Mouse (Mus musculus): ENCODE data around the gene Pex5l. TPM values are rescaled to one million over a fixed set of nuclear protein-coding genes. Genes with fewer than 3 reads are reported as not detected.
A peak's percentile ranks its signal among the peaks of the same experiment; 100 is the strongest.

Pex5l gene
- polyA plus RNA-seq, 1 experiment from 2014 or later: 1.7 TPM

DNA sequence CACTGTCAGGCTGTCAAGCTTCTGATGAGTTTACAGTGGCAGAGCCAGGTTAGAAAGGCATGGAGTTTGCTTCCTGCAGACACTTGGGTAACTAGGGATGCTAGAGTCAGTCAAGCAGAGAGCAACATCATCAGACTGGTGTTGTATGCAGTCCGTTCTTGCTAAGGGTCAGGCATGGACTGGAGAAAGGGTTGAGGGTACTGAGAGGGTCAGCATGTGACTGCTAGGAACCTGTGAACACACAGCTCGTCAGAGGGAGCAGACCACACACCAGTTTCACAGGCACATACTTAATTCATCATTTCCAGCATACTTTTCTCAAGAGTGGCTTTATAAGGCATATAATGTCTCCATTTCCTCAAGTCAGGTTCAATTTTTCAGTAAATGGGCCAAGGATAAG is 53.6 kb downstream of the Pex5l start:
- Histone ChIP-seq H3K27ac (replicated peaks) (no peak overlapping the region), H3K27me3 (no peaks in the 10 kb centered on the region), H3K9ac (replicated peaks) (no peak overlapping the region), H3K9me3 (no peaks in the 10 kb centered on the region), H3K4me1 (peaks cover 9% of the 10 kb centered on the region), H3K4me3 (peak overlapping the region; percentile 25), H3K36me3 (no peaks in the 10 kb centered on the region), H3K4me2 (replicated peaks) (peak overlapping the region; percentile 52)
- ATAC-seq (replicated peaks): peak; percentile 56; the same call in 1 of the 2 replicates
- WGBS: 19% methylated on average over 2 of the region's 2 CpGs

DNA sequence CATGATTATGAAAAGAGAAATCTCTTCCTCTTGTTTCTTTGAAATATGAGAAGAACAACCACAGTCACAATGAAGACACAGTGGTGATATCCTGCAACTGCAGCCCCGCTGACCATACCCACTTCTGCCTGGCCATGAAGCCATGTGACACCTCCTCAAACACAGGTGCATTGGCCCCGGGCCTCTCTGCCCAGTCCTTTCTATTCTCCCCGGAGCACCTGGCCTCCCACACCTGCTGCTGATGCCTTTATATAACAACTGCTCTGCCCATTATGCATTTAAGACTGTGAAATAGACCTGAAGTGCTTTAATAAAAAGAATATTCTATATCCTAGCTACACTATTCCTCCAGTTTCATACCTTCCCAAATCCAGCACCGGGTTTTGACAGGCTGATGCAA is 54.8 kb downstream of the Pex5l start:
- WGBS: 77% methylated on average over 4 of the region's 4 CpGs
- H3K9me3 ChIP-seq: no peaks in the 10 kb centered on the region
- peaks cover 9% of the 10 kb centered on the region for H3K4me1 ChIP-seq
- H3K9ac ChIP-seq (replicated peaks): no peak overlapping the region
- no peaks in the 10 kb centered on the region for H3K36me3 ChIP-seq
- ATAC-seq (replicated peaks): no peak
- H3K27me3 ChIP-seq: no peaks in the 10 kb centered on the region
- H3K4me2 ChIP-seq (replicated peaks): no peak overlapping the region
- H3K27ac ChIP-seq (replicated peaks): no peak overlapping the region
- no peak overlapping the region for H3K4me3 ChIP-seq

DNA sequence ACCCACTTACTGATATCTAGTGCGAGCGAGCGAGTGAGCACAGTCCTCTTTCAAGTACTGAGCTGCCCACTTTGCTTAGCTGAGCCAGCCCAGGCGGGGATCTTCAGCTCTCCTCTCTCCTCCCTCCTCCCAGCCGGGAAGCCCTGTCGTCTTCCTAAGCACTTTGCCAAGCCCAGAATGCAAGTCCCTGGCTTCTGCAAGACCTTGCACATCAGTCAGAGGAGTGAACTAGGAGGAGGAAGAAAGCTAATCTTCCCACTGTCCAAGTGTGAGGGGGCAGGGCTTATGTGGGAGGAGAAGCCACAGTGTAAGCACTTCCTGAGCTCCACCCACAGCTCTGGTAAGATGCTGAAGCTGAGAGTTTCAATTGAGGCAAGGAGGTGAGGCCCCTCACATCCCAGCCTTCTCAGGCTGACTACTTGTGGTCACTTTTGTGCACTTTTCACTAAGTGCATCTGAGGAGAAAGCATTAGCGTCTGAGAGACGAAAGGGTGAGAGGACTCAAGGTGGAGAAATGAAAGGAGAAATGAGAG is 60.2 kb downstream of the Pex5l start:
- H3K27ac ChIP-seq (replicated peaks): no peak overlapping the region
- no peak overlapping the region for H3K4me3 ChIP-seq
- WGBS: 40% methylated on average over 8 of the region's 8 CpGs
- no peak overlapping the region for H3K9ac ChIP-seq (replicated peaks)
- no peaks in the 10 kb centered on the region for H3K9me3 ChIP-seq
- H3K4me1 ChIP-seq: no peaks in the 10 kb centered on the region; the same call in 1 of the 2 replicates
- no peak; the same call in 1 of the 2 replicates for ATAC-seq (replicated peaks)
- no peak overlapping the region for H3K4me2 ChIP-seq (replicated peaks)
- H3K27me3 ChIP-seq: no peaks in the 10 kb centered on the region
- H3K36me3 ChIP-seq: no peaks in the 10 kb centered on the region

DNA sequence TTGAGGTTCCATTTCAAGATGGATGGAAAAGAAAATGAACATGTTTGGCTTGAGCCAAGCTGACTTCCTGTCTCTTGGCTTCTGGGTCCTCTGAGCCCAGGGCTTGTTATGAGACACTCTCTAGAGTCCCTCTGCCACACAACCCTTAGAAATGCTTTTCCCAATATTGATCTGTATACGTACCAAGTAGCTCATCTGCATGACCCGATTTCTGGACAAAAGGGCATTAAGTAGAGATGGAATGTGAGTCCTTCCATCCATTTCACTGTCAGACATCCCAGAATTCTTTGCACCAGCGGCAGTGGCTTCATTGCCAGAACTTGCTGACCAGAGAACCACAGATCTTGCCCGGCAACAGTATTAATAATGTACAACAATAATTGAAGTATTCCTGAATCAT is 61.3 kb downstream of the Pex5l start:
- no peaks in the 10 kb centered on the region for H3K9me3 ChIP-seq
- no peaks in the 10 kb centered on the region for H3K27me3 ChIP-seq
- no peaks in the 10 kb centered on the region for H3K36me3 ChIP-seq
- WGBS: 82% methylated on average over 4 of the region's 4 CpGs
- no peak overlapping the region for H3K27ac ChIP-seq (replicated peaks)
- H3K9ac ChIP-seq (replicated peaks): no peak overlapping the region
- H3K4me2 ChIP-seq (replicated peaks): no peak overlapping the region
- no peak overlapping the region for H3K4me3 ChIP-seq
- no peak for ATAC-seq (replicated peaks)
- H3K4me1 ChIP-seq: no peaks in the 10 kb centered on the region; the same call in 1 of the 2 replicates

DNA sequence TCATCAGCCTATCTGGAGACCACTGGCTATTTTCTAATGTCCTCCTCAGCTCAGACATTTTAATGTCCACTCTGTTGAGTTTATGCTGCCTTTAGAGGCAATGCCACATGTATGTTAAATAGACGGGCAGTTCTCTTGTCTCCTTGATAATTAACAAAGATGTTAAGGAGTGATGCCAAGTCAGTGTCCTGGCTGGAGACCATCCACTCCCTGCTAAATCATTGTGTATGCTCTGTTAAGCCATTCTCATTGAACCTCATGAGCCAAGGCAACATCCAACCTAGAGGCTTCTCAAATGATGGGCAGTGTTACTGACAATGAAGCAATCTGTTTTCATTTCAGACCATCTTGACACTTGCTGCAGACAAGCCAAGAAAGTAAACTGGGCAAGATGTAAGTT is 63.4 kb downstream of the Pex5l start:
- Histone ChIP-seq H3K4me2 (replicated peaks) (no peak overlapping the region), H3K27ac (replicated peaks) (no peak overlapping the region), H3K9ac (replicated peaks) (no peak overlapping the region), H3K9me3 (no peaks in the 10 kb centered on the region), H3K4me1 (peaks cover 2% of the 10 kb centered on the region; the same call in 1 of the 2 replicates), H3K36me3 (no peaks in the 10 kb centered on the region), H3K4me3 (no peak overlapping the region), H3K27me3 (no peaks in the 10 kb centered on the region)
- ATAC-seq (replicated peaks): no peak
- WGBS: 69% methylated on average over 1 of the region's 1 CpGs

DNA sequence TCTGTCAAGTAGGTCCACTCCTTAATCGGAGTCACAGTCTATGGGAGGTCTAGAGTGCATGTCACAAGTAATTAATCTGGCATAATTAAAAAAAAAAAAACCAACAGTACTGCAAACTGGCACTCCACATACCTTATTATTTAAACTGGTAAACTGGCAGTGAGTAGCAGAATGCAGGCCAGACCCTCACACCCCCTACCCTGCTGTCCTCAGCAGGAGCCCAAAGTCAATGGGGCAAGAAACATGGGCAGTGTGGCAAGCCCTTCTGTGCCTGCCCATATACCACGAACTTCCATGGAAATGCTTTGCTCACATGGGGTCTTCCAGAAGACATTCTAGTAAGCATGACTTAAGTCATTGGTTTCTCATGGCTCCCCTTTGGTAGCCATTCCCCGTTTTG is 63.9 kb downstream of the Pex5l start:
- H3K36me3 ChIP-seq: no peaks in the 10 kb centered on the region
- no peak for ATAC-seq (replicated peaks)
- no peak overlapping the region for H3K4me3 ChIP-seq
- no peak overlapping the region for H3K9ac ChIP-seq (replicated peaks)
- no peaks in the 10 kb centered on the region for H3K27me3 ChIP-seq
- H3K27ac ChIP-seq (replicated peaks): no peak overlapping the region
- no peak overlapping the region for H3K4me2 ChIP-seq (replicated peaks)
- WGBS: 86% methylated on average over 3 of the region's 3 CpGs
- peaks cover 6% of the 10 kb centered on the region; the same call in 1 of the 2 replicates for H3K4me1 ChIP-seq
- no peaks in the 10 kb centered on the region for H3K9me3 ChIP-seq

DNA sequence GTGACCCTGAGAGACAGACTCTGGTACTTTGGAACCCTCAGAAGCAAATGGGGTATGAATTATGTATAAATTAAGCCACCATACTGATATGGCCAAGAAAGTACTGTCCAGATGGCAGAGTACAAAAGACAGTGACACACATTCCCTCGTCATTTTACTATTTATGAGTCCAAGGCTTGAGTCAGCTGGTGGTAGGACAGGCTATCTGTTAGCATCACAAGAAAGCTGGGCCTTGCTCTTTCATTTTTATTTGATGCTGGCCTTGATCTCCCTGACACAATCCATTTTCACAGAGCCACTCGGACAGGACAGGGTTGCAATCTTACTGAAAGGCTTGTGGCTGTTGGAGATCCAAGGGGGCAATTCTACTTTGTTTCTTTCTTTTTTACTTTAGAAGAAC is 67.4 kb downstream of the Pex5l start:
- WGBS: 59% methylated on average over 2 of the region's 2 CpGs
- no peaks in the 10 kb centered on the region for H3K9me3 ChIP-seq
- no peak for ATAC-seq (replicated peaks)

DNA sequence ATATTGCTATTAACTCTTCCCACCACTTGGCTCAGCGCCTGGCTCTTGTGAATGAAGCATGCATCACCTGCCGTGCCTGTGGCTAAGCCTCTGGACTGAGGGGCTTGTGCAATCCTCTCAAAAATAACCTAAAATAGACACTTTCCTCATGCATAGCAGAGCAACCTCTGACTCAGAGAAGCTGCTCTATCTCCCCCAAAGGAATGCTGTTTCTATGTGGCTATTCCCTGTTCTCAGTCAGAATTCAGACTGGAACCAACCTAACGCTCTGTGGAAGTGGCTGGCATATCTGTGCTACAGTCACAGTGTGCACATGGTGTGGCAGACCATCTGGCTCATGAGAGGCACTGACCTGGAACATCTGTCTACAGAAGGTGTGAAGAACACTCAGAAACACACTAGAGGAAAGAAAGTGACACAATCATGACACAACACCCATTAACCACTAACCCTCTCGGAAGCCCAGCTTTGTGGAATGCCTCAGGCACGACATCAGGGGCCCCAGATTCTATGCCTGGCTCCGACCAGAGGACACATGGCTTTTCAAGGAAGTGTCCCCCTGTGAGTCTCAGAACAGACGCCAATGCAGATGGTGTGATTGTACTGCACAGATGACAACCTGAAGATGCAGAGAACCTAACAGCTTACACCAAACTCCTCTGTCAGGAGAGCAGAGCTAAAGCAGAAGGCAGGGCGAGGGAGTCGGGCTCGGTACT is 68.6 kb downstream of the Pex5l start:
- peak; percentile 70 for ATAC-seq (replicated peaks)
- Histone ChIP-seq H3K4me2 (replicated peaks) (no peak overlapping the region), H3K4me3 (no peak overlapping the region), H3K27me3 (no peaks in the 10 kb centered on the region), H3K9me3 (no peaks in the 10 kb centered on the region), H3K9ac (replicated peaks) (no peak overlapping the region), H3K36me3 (no peaks in the 10 kb centered on the region), H3K27ac (replicated peaks) (no peak overlapping the region), H3K4me1 (peaks cover 10% of the 10 kb centered on the region; the same call in 1 of the 2 replicates)
- WGBS: 50% methylated on average over 10 of the region's 10 CpGs

More for the DNA sequence above, 67.4 kb downstream of the Pex5l start:
- no peaks in the 10 kb centered on the region for H3K27me3 ChIP-seq
- no peak overlapping the region for H3K4me3 ChIP-seq
- no peak overlapping the region for H3K9ac ChIP-seq (replicated peaks)
- H3K4me2 ChIP-seq (replicated peaks): no peak overlapping the region
- no peak overlapping the region for H3K27ac ChIP-seq (replicated peaks)
- no peaks in the 10 kb centered on the region for H3K36me3 ChIP-seq
- peaks cover 10% of the 10 kb centered on the region; the same call in 1 of the 2 replicates for H3K4me1 ChIP-seq

DNA sequence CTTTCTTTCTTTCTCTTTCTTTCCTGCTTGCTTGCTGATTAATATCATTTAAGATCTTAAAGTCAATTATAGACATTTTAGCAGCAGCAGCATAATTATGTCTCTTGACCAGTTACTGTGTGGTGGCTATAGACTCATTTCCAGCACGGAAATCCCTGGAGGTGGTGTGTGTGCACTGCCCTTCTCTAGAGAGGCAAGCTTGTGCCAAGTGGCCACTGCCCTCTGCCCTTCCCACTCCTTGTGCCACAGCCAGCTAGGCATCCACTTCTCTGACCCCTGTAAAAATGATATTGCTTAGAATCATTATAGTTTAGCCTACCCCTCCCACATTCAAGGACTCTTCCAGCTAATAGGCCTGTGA is 69.2 kb downstream of the Pex5l start:
- WGBS: 57% methylated on average over 1 of the region's 1 CpGs
- Histone ChIP-seq H3K9me3 (no peaks in the 10 kb centered on the region), H3K4me1 (peaks cover 10% of the 10 kb centered on the region; the same call in 1 of the 2 replicates), H3K27ac (replicated peaks) (no peak overlapping the region), H3K27me3 (no peaks in the 10 kb centered on the region), H3K4me2 (replicated peaks) (no peak overlapping the region), H3K36me3 (no peaks in the 10 kb centered on the region), H3K4me3 (no peak overlapping the region), H3K9ac (replicated peaks) (no peak overlapping the region)
- peak; percentile 41; the same call in 1 of the 2 replicates for ATAC-seq (replicated peaks)

DNA sequence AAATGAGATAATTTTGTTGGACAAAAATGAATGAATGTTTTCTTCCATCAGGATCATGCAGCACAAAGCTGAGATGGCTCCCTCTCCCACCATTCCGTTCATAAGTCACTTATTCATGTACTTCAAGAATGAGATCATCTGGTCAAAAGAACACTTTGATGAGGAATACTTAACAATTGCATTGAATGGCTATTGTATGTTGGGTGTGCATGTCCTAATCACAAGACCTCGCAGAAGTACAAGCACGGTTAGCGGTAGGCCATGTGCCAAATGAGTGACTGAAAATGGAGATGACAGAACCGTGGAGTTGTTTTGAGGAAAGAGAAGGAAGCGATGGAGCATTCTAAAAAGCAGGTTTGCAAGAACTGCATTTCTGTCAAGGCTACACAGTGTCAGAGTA is 72.3 kb downstream of the Pex5l start:
- H3K27ac ChIP-seq (replicated peaks): no peak overlapping the region
- H3K4me3 ChIP-seq: no peak overlapping the region
- no peaks in the 10 kb centered on the region for H3K9me3 ChIP-seq
- H3K36me3 ChIP-seq: no peaks in the 10 kb centered on the region
- H3K4me2 ChIP-seq (replicated peaks): no peak overlapping the region
- ATAC-seq (replicated peaks): no peak
- no peaks in the 10 kb centered on the region for H3K27me3 ChIP-seq
- no peak overlapping the region for H3K9ac ChIP-seq (replicated peaks)
- peaks cover 10% of the 10 kb centered on the region; the same call in 1 of the 2 replicates for H3K4me1 ChIP-seq
- 66% methylated on average over 6 of the region's 6 CpGs for WGBS

DNA sequence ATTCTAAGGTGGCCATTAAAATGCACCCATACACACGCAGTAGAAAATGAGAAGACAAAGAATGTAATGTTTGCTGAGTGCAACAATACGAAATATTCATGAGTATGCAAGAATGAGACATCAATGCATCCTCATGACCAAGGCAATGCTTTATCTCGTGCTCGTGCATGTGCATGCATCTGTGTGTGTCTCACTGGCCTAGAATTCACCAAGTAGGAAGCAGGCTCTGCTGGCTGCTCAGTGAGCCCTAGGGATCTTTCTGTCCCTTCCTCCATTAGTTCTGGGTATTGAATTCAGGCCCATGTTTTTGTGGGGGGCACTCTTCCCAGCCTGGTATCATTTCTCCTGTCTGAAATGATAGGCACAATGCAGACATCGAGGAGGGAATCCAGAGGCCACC is 74.9 kb downstream of the Pex5l start:
- H3K9ac ChIP-seq (replicated peaks): no peak overlapping the region
- H3K27me3 ChIP-seq: no peaks in the 10 kb centered on the region
- H3K9me3 ChIP-seq: no peaks in the 10 kb centered on the region
- no peak overlapping the region for H3K4me3 ChIP-seq
- no peak for ATAC-seq (replicated peaks)
- peaks cover 10% of the 10 kb centered on the region for H3K4me1 ChIP-seq
- no peak overlapping the region for H3K4me2 ChIP-seq (replicated peaks)
- no peak overlapping the region for H3K27ac ChIP-seq (replicated peaks)
- 71% methylated on average over 5 of the region's 5 CpGs for WGBS
- H3K36me3 ChIP-seq: no peaks in the 10 kb centered on the region

DNA sequence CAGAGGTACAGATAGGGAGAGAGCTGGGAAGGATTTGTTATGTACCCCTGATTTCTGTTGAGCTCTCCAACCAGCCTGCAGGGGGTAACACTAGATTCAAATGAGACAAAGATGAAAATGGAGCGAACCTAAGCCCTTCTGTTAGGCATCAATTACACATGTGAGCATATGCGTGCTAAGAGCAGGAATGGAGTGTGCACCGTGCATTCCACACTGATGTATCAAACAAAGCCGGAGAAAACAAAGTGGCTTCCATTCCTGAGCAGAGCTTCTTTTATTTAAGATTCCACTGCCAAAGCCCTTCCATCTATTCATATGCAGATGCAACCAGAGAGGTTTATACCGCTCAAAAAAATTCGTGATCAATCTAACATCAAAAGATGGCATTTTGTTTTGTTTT is 79.5 kb downstream of the Pex5l start:
- peak; percentile 68 for ATAC-seq (replicated peaks)
- 6% methylated on average over 6 of the region's 6 CpGs for WGBS
- Histone ChIP-seq H3K36me3 (no peaks in the 10 kb centered on the region), H3K4me2 (replicated peaks) (0 out of 2 replicates have a peak overlapping the region, but pooled peaks have one; percentile 6), H3K4me3 (no peak overlapping the region), H3K27me3 (no peaks in the 10 kb centered on the region), H3K9ac (replicated peaks) (no peak overlapping the region), H3K27ac (replicated peaks) (peak overlapping the region; percentile 13; the same call in 1 of the 2 replicates), H3K9me3 (no peaks in the 10 kb centered on the region), H3K4me1 (peaks cover 15% of the 10 kb centered on the region)
